Mouse (Mus musculus): ENCODE results near the gene Xrra1. TPM values are rescaled to one million over a fixed set of nuclear protein-coding genes. Genes with fewer than 3 reads are reported as not detected.

Xrra1 gene
- polyA plus RNA-seq, 3 experiments from 2014 or later = not detected

DNA sequence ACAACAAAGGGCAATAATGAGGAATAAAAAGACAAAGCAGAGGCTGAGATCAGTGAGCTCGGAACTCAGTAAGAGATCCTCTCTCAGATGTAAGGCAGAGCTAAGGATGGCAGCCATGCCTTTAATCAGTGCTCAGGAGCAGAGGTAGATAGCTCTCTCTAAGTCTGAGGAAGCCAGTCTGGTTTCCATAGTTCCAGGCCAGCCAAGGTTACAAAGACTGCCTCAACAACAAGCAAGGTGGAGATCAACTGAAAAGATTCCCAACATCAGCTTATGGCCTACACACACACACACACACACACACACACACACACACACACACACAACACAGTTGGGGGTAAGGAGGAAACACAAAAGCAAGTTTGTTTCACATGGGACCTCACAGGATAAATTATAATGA lies 7.8 kb upstream of the Xrra1 start:
- no peak for ATAC-seq

DNA sequence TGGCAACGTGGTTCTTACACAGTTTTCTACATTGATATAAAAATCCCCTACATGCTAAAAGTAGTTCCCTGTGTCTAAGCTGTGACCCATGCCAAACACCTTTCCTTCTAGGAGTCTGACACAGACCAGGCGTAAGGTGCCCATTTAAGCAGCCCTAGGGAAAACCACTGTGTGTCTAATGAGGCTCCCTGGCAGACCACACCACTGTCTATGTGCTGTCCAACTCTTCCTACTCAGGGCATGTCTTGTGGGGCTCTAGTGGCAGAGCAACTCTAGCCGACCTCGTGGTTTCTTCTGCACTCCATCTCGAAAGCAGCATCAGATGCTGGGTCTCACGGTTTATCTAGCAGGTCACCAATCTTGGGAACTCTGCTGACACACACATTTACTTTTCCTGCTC lies 7.3 kb upstream of the Xrra1 start:
- no peak for ATAC-seq

DNA sequence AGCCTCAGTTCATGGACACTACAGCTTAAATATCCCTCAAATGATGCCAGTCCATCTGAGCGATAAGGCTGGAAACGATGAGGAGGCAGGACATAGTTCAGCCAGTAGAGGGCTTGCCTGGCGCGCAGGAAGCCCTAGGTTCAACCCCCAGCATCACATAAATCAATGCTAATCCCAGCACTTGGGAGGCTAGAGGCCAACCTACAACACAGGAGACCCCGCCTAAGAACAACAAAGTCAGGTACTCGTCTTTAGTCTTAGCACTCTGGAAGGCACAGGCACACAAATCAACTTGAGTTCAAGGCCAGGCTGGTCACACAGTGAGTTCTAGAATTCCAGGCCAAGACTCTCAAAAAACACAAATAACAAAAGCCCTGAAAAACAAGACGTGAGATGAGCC lies 5.6 kb upstream of the Xrra1 start:
- no peak for ATAC-seq

DNA sequence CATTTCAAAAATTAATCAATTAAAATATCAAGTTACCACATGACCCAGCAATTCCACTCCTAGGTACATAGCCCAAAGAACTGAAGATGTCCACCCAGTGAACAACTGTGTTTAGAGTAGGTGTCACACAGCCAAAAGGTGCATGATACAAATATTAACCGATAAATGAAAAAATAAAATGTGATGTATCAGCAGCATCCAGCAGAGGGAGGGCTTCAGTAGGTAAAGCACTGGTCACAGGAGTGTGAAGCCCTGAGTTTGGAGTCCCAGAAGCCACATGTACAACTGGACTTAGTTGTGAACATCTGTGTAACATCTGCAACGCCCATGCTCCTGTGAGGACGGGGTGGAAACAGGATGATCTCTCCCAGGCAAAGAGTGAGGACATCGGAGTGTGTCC lies 4.6 kb upstream of the Xrra1 start:
- no peak for ATAC-seq

DNA sequence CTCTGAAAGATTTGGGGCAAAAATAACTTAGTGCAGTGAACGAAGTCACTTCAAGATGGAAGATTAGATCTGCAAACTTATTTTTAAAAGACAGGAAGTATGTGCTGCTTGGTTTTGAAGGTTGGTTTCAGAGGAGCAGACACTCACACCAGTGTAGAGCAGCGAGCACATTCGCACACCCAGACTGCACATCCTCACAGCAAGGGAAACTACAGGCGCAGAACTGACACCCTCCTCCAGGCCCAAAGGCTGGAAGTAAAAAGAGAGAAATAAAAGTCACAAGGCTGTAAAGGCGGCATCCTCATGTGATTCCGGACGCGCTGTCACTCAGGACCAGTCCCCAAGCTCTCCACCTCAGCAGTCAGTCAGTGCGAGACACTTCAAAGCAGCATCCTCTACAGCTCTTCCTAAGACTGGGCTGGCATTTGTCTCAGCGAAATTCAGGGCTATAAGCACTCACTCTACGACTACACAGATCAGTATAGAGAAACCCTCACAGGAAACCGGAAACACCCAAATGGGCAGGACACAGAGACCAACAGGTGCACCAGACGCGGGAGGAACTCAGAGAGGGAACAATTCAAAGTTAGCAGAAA lies 2.6 kb upstream of the Xrra1 start:
- peak; percentile 60 for ATAC-seq

DNA sequence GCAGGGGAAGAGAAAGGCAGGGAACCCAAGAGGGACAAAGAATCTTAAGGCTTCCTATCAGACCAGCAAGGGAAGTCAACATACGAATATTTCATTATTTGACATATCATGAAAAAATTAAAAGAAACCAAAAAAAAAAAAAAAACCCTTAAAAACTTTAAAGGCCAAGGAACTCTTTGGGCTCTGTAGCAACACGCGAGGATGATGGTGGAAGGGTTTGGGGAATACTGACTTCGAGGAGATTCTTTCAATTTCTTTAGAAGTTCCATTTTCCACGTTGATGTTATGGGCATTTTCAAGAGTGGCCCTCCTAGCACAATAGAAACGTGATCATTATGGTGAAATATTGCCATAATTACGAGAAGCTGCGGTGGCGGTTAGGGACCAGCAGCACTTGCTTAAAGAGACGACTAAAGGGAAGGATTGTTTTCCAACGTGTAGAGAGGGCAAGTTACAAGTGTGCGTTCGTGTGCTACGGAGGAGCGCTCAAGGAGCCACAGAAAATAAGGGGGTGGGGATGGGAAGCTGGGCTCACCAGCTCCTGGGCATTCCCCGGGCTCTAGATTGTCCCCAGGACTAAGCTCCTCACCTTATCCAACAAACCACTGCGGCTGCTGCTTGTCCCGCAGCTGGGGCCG lies 622 bp upstream of the Xrra1 start:
- ATAC-seq = no peak

DNA sequence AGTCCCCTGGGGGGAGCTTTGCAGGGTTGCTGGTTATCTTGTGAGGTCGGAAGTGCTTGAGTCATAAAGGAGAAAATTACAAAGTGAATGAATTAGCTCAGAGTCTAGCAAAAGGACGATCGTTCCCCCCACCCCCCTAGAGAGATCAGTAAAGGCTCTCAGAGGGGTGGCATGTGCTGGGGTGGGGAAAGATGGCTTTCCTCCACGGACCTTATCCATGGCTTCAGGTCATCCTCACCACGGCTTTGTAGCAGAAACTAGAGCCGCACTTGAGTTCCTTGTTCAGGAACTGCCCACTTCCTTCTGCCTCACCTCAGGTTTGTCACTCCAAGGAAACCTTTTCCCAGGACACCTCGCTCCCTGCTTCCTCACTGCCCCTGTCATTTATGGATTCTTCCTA lies 4.4 kb downstream of the Xrra1 start, which contains the start of gene Spcs2:
Gene Spcs2, minus strand, starts transcription at position 101 of the 400 bp plus-strand sequence.
- no peak for ATAC-seq

DNA sequence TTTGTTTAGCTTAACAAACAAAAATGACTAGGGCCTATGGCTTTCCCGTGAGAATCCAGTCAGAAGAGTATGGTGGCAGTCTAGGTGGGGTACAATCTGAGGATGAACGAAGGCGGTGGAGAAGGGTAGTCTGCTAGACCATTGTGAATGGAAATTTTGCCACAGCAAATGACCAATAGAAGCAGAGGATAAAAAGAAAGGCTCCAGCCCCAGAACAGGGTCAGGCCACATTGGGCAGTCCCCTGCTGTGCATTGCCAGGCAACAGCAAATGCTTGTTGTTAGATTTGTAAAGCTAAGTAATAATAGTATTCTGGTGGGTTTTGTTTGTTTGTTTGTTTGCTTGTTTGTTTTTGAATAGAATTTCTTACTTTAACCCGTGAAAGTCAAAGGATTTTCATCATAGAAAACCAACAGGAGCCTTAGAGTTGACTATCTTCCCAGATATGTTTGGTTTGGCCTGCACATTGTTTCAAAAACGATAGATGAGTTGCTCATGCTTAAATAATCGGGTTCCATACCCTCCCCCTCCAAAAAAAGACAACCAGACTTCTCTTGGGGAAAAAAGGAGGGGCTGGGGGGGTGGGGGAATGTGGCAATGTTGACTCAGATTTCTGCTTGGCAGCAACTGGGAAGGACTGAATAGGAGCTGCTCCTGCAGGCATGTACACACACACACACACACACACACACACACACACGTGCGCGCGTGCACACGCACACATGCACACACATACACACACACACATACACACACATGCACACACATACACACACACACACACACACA lies 5.5 kb downstream of the Xrra1 start:
- ATAC-seq = no peak

DNA sequence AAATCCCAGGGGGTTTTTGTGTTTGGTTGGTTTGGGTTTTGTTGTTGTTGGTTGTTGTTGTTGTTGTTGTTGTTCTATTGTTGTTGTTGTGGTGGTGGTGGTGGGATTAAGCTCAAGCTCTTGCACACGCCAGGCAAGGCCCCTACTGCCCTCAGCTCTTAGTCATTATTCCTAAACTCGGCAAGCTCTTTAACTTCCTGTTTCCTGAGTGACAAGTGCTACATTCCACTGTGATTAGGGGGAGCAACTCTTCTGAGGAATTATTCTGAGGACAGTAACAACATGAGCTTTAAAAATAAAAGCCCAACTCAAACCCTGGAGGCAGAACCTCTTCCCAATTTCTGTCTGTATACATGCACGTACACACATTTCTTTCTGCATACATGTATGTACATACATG lies 6.3 kb downstream of the Xrra1 start:
- ATAC-seq = no peak

DNA sequence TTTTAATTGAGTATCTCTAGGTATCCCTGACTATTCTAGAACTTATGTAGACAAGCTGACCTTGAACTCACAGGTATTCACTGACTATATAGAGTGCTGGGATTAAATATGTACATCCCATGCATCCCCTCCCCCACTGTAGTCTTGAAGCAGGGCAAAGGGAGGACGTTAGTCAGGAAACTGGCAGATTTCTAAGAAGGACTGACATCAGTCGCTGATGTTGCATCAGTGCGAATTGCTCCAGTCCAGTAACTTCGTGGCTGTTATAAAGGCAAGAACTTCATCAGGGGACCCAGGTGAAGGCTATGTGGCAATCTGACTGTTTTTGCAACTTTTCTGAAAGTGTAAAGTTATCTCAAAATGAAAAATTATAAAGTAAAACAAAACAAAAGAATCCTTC lies 10.4 kb downstream of the Xrra1 start:
- no peak for ATAC-seq

DNA sequence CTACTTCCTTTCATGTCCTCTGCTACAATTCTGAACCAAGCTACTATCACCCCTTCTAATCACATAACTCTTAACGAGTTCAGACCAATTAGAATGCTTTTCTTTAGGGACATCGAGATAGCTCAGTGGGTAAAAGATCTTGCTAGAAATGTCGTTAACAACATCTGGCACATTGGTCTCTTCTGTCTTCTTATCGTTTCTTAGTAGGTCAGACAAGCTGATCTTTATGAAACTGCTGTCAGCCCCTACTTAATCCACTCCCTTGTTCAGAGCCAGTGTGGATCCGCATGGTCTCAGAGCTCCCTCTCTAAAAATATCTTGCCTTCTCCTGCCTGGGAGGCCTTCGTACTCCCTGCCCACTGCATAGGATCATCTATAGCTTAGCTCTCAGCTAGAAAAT lies 15.0 kb downstream of the Xrra1 start:
- no peak for ATAC-seq

DNA sequence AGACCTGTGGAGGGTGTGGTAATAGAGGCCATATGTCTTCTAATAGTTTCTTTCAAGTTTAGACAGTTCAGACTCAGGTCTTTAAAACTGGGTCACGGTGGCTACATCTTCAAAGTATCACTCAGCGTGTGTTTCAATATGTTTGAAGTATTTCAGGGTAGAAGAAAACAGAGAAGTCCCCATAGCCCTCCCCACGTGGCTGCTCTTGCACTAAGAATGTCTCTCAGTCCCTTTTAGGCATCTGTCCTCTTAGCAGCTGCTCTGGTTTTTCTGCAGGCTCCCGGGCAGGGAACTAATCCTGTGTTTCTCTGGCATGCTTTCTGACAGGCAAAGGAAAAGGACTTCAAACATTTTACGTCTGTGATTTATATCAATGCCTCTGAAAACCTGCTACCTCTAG lies 17.0 kb downstream of the Xrra1 start:
- peak; percentile 50 for ATAC-seq

DNA sequence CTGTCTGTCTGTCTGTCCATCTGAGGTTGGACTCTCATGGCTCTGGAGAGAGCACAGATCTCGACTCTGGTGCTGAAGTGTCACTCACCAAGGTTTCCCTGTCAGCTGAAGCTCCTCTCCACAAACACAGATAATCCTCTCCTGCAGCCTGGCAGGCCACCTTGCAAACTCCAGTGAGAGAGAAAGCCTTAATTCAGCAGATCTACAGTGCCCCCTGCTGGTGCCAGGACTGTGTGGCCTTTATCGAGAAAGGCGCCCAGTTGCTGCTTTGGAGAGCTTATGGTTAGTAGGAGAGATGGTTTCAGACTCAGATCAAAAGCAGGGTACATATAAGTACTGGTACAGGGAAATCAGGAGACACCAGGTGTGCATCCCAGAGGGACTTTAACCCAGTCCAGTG lies 17.4 kb downstream of the Xrra1 start:
- peak; percentile 84 for ATAC-seq

DNA sequence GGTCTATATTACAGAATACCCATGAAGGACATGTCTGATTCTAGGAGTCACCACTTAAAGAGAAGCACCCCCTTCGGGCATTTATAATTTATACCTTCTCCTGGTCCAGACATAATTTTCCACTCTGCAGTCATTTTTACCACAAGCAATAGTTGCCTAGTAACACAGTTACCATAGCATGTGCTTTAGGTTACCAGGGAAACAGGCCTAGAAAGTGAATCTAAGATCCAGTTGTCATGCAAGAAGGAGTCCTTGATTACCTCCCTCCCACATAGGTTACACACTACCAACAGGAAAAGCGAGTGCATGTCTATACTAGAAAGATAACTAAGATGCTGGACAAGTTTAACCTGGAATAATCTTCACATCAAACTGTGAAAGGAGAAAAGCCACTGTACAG lies 19.3 kb downstream of the Xrra1 start:
- no peak for ATAC-seq

DNA sequence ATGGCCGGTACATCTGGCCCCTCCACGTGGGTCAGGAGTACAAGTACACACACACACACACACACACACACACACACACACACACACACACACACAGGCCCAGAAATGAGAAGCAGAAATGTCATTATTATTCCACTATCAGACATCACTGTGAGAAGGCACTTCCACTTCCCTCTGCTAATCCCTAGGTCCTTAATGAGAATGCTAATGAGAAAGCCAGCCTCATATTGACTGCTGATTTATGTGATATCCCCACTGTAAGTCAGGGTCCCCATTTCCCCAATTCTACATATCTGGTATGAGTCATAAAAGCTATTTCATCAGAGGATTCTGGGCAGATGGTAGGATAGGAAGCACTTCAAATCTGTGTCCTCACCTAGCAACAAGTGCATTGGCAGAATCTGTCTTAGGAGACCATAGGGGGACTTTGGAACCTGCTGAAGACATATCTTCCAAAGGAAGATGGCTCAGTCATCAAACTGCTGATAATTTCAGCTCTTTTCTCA lies 28.4 kb downstream of the Xrra1 start:
- no peak for ATAC-seq

DNA sequence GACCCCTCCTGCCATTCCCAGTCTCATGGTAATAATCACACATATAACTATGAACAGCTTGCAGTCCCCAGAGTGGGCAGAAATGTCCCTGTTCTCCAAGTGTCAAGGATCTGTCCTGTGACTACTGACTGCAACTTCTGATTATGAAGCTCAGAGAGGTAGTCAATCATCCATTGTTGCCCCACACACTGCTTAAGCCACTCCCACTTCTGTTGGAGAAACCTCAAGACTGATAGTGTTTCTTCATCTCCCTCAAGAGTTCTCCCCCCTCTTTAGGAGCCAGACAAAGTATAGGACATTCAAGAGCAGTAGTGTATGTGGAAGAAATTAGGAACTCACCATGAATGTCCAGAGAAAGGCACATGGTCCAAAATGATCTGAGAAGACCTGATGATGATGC lies 28.8 kb downstream of the Xrra1 start:
- ATAC-seq = no peak

DNA sequence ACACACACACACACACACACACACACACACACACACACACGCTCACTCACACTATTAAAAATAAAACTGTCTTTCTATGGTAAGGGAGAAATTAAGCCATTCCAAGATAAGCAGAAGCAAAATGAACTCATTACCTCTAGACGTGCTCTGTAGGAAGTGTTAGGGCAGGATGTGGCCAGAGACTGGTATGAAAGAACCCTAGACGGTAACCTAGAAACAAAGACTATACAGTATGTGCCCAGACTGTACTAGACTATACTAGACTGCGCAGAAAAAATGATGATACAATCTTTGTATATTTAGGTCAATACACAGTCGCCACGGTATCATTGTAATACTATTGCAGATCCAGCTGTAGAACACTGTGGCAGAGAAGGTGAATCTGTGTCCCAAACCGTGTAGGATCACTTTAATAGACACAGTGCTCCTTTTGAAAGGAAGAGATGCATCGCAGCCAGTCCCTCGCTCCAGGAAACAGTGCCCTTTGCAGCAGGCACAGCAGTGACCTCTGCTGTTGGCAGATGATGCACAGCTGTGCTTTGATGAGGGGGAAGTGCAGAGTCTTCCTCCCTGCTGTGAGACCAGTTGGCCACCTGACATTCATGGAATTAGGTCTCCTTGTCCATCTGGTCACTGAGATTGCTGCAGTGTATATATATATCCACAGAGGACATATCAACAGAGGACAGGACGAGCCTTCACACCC lies 30.4 kb downstream of the Xrra1 start:
- ATAC-seq = peak; percentile 95

DNA sequence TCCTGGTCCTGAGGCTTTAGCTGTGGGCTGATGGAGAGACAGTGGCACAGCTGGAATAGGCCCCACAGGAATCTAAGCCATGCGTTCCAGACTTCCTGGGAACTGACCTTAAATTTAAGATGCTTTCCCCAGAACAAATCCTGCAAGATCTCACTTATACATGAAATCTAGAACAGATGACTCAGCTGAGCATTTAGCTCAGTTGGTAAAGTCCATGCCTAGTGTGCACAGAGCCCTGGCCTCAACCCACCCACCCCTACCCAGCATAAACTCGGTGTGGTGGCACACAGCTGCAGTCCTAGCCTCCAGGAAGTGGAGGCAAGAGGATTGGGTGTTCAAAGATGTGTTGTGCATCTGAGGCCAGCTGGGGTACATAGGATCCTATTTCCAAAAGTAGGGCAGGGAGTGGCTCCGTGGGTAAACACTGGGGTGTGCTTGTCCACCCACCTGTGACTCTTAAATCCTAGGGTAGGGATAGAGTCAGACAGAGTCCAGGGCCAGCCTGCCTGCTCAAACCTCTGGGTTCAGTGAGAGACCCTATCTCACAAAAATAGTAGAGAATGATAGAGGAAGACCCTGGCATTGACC lies 31.3 kb downstream of the Xrra1 start:
- ATAC-seq = no peak

DNA sequence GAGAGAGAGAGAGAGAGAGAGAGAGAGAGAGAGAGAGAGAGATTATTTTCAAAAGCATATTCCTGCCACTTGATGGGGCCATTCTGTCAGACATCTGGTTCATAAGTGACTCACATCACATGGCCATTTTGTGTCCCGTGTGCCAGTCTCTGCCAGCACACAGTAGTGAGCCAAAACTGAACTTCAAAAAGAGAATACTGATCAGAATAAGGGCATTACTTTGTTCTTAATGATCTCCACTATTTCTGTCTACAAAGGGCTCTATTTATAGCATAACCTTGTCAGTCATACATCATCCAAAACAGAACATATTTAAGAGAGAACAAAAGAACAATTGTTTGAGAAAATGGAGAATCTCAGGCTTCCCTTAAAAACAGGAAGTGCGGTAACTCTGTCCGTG lies 32.6 kb downstream of the Xrra1 start:
- ATAC-seq = no peak

DNA sequence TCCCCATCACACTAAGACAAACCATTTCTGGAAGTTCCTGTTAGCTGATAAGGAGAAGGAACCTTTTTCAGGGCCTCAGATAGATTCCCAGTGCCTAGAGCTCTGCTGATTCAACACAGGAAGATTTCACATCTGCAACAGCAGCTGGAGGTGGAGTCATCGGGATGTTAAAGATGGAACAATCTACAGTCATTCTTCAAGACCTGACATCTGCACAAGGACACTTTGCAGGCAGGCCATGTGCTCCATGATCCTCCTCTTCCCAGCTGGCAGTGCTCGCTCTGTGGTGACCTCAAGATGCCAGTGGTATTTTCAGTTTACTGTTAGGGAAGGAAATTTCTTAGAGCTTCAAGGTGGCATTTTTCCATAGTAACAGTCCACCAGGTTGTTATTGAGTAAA lies 33.4 kb downstream of the Xrra1 start:
- no peak for ATAC-seq

DNA sequence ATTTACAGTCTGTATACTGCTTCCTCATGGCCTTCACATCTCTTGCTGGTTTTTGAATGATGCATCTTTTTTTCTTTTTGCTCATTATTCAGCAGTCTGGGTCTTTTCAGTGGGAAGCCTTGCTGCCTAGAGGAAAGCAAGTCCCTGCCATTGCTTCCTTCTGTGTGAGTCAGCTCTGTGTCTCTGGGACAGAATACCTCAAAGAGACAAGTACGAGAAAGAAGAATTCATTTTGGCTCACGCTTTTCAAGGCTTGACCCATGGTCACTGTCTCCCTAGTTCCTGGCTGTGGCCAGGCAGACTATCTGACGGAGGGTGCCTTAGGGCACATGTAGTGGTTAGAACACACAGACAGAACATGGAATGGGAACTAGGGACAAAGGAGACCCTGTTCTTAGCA lies 35.1 kb downstream of the Xrra1 start:
- ATAC-seq = no peak

DNA sequence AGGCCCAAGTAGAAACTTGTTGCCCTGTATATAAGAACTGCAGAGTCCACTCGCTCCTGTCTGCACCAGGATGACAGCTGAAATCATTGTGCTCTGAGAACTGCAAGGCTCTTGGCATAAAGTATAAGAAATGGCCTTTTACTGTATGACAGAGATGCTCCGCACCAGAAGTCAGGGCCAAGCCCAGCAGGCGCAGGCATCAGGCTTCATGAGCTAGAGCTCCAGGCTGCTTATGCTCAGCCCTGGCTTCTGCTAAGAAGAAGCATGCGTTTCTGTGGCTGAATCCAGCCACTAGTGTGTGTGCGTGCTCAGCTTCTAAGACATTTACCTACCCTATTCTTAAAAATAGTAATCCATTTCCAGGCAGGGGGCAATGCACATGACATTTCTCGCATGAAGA lies 35.6 kb downstream of the Xrra1 start:
- ATAC-seq = no peak

DNA sequence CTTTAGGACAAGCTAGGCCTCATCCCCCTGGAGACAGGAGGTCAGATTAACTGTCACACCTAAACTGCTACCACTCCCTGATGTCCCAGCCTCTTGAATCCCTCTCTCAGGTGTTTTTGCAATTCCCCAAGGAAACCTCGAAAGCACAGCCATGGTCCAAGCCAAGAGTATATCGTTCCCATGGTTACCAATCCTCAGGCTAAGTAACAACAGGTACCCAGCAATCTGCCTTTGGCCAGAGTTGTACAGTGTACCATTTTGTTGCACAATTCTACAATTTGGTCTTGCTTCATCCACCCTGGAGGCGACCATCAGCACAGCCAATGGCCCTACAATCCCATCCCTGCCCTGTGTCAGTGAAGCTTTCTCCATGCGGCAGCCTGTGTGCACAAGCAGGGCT lies 38.0 kb downstream of the Xrra1 start:
- ATAC-seq = no peak

Measured in inflammation-experienced regulatory T-cells, adult 6 months (primary cell).